Mouse (Mus musculus) CH12.LX (cell line): Measurements from ENCODE around the gene Ddx43. TPM values are rescaled to one million over a fixed set of nuclear protein-coding genes. Genes with fewer than 3 reads are reported as not detected.
"Not testable (repeated sequence)": the region's sequence is repeated elsewhere in the genome, so short reads cannot be mapped to it uniquely, and the experiment has no call there.

Experiments used
- DNase-seq: peaks from one replicate; pipeline ENCODE4 v3.0.0-alpha.2; 2013; ENCODE audit errors: extremely low read depth
- H3K27ac ChIP-seq: 2 replicates; pipeline ENCODE4 v1.5.1; 2012; ENCODE audit warnings: low read depth, mild to moderate bottlenecking, control low read depth, moderate library complexity; ENCODE audit not compliant: insufficient read depth
- H3K27me3 ChIP-seq: replicated peaks from 2 replicates; pipeline ENCODE3; 2012; ENCODE audit warnings: inconsistent platforms
- H3K36me3 ChIP-seq, 2 experiments: replicated peaks in 1 of 2; 2 replicates each; pipeline versions ENCODE3 to v1.6.1; 2012; ENCODE audit warnings: inconsistent platforms in 1 of 2, low read length in 1 of 2, mild to moderate bottlenecking in 1 of 2, mixed read lengths in 1 of 2, moderate library complexity in 1 of 2; ENCODE audit not compliant: control insufficient read depth in 1 of 2, insufficient read depth in 1 of 2
- H3K4me1 ChIP-seq, 2 experiments: 2 replicates each; pipeline ENCODE4 v1.6.1; 2012; ENCODE audit warnings: inconsistent platforms in 1 of 2, moderate library complexity in 1 of 2; ENCODE audit not compliant: insufficient read depth in 2 of 2, control insufficient read depth in 1 of 2
- H3K4me2 ChIP-seq: 2 replicates; pipeline ENCODE4 v1.6.1; 2012; ENCODE audit warnings: low read depth, mild to moderate bottlenecking, control low read depth; ENCODE audit not compliant: poor library complexity, insufficient read depth, severe bottlenecking
- H3K4me3 ChIP-seq, 3 experiments: fragments of 150-350 bp in 1 of 3; sonication (generic) in 1 of 3; replicated peaks in 1 of 3; 2 replicates each; pipeline versions ENCODE3 to v1.5.1; 2011 to 2012; ENCODE audit warnings: low read depth in 2 of 3, low read length in 2 of 3, mild to moderate bottlenecking in 2 of 3, moderate library complexity in 2 of 3, control low read depth in 1 of 3, improper control_type of control experiment in 1 of 3, inconsistent platforms in 1 of 3, mixed read lengths in 1 of 3; ENCODE audit not compliant: poor library complexity in 1 of 3
- H3K79me2 ChIP-seq: replicated peaks from 2 replicates; pipeline ENCODE4 v1.6.1; 2012; ENCODE audit warnings: mild to moderate bottlenecking, moderate library complexity; ENCODE audit not compliant: control insufficient read depth, poor library complexity, insufficient read depth, severe bottlenecking; ENCODE audit errors: extremely low read depth
- H3K9ac ChIP-seq: 2 replicates; pipeline ENCODE4 v1.6.1; 2012; ENCODE audit warnings: low read depth, mild to moderate bottlenecking, control low read depth, moderate library complexity; ENCODE audit not compliant: insufficient read depth
- H3K9me3 ChIP-seq: replicated peaks from 2 replicates; pipeline ENCODE3; 2012; ENCODE audit warnings: low read length, inconsistent platforms, mixed read lengths
- CTCF ChIP-seq, 2 experiments: IDR thresholded peaks in 1 of 2; conservative IDR thresholded peaks in 1 of 2; 2 replicates each; pipeline ENCODE4 v1.5.1; 2011 to 2012; ENCODE audit warnings: low read depth in 2 of 2, low read length in 2 of 2, improper control_type of control experiment in 1 of 2, inconsistent platforms in 1 of 2, mild to moderate bottlenecking in 1 of 2, moderate library complexity in 1 of 2
- dilution Hi-C: fragments of 300-500 bp; cut with MboI; formaldehyde crosslinking; loops from 2 replicates; pipeline ENCODE4 v1.14.3; 2020; ENCODE audit warnings: low sequenced_read_pairs; ENCODE audit not compliant: extremely low pct_unique_long_range_greater_than_20kb, extremely low pct_ligation_motif_present
- in situ Hi-C: fragments of 300-500 bp; cut with MboI; formaldehyde crosslinking; loops from 3 replicates; pipeline ENCODE4 v1.14.3; 2019; ENCODE audit warnings: low sequenced_read_pairs, low pct_ligation_motif_present, low pct_unique_long_range_greater_than_20kb, mixed read lengths
- polyA plus RNA-seq: library from polyadenylated mRNA; unstranded; fragments of >175 nt; gene quantifications from 2 replicates; pipeline ENCODE4 v1.2.1, GENCODE M21; 2012; ENCODE audit warnings: low read depth; ENCODE audit not compliant: insufficient read length
- total RNA-seq, 2 experiments: library from RNA; depleted of rRNA; stranded (reverse); fragments of 300-350 nt in 1 of 2; fragments of >200 nt in 1 of 2; gene quantifications; 2 replicates each; pipeline ENCODE4 v1.2.3; 2012 to 2014

The Ddx43 gene
- total and polyA plus RNA-seq, 3 experiments, result not detected

GRCm38 (mm10) chr9:78348206-78349004, 47.2 kb upstream of the Ddx43 start:
- dilution Hi-C loops, H3K9me3 ChIP-seq, H3K4me1 ChIP-seq, H3K27ac ChIP-seq, H3K4me3 ChIP-seq, DNase-seq, in situ Hi-C loops, H3K4me2 ChIP-seq, H3K9ac ChIP-seq, H3K79me2 ChIP-seq, H3K36me3 ChIP-seq: not testable (repeated sequence)
- peaks cover 29% of the 10 kb centered on the region for H3K27me3 ChIP-seq

- H3K36me3 ChIP-seq, H3K27ac ChIP-seq, H3K4me3 ChIP-seq, H3K4me2 ChIP-seq, dilution Hi-C loops, H3K79me2 ChIP-seq, in situ Hi-C loops, H3K9ac ChIP-seq, H3K9me3 ChIP-seq, H3K4me1 ChIP-seq, DNase-seq: not testable (repeated sequence)
- H3K27me3 ChIP-seq, result peaks cover 24% of the 10 kb centered on the region
Measured at GRCm38 (mm10) chr9:78349141-78349540, 46.4 kb upstream of the Ddx43 start.

- H3K27ac ChIP-seq, result not testable (repeated sequence)
Measured at GRCm38 (mm10) chr9:78350007-78350406, 45.6 kb upstream of the Ddx43 start.

GRCm38 (mm10) chr9:78351504-78352220, 43.9 kb upstream of the Ddx43 start:
- TF ChIP-seq CTCF (conservative IDR thresholded peaks at IDR 0.05 in 1 of 2, IDR thresholded peaks at IDR 0.05 in 1 of 2; ENCODE audit: low read depth in 2 of 2, low read length in 2 of 2), result no peak
- H3K9me3 ChIP-seq, result no peaks in the 10 kb centered on the region
- H3K9ac ChIP-seq, result no peak overlapping the region
- no peaks in the 10 kb centered on the region for H3K79me2 ChIP-seq
- H3K27me3 ChIP-seq, result peaks cover 33% of the 10 kb centered on the region
- no peak overlapping the region for H3K27ac ChIP-seq
- H3K4me2 ChIP-seq, result no peak overlapping the region
- no peaks in the 10 kb centered on the region for H3K4me1 ChIP-seq
- in situ Hi-C loops, result no loop called here
- DNase-seq, result no peak
- dilution Hi-C loops, result no loop called here
- H3K36me3 ChIP-seq, result no peaks in the 10 kb centered on the region
- H3K4me3 ChIP-seq, result no peak overlapping the region

More at GRCm38 (mm10) chr9:78350007-78350406, 45.6 kb upstream of the Ddx43 start:
- H3K9ac ChIP-seq, DNase-seq, H3K4me3 ChIP-seq, dilution Hi-C loops, H3K36me3 ChIP-seq, H3K4me1 ChIP-seq, in situ Hi-C loops, H3K9me3 ChIP-seq, H3K79me2 ChIP-seq, H3K4me2 ChIP-seq: not testable (repeated sequence)
- H3K27me3 ChIP-seq, result peaks cover 24% of the 10 kb centered on the region
